Mouse (Mus musculus) urinary bladder, postnatal 14 days (tissue): ENCODE data around the gene Ndst2.

Experiments
- DNase-seq: peaks from one replicate; pipeline ENCODE4 v3.0.0; 2021; ENCODE audit warnings: low spot score

Ndst2 gene

DNA sequence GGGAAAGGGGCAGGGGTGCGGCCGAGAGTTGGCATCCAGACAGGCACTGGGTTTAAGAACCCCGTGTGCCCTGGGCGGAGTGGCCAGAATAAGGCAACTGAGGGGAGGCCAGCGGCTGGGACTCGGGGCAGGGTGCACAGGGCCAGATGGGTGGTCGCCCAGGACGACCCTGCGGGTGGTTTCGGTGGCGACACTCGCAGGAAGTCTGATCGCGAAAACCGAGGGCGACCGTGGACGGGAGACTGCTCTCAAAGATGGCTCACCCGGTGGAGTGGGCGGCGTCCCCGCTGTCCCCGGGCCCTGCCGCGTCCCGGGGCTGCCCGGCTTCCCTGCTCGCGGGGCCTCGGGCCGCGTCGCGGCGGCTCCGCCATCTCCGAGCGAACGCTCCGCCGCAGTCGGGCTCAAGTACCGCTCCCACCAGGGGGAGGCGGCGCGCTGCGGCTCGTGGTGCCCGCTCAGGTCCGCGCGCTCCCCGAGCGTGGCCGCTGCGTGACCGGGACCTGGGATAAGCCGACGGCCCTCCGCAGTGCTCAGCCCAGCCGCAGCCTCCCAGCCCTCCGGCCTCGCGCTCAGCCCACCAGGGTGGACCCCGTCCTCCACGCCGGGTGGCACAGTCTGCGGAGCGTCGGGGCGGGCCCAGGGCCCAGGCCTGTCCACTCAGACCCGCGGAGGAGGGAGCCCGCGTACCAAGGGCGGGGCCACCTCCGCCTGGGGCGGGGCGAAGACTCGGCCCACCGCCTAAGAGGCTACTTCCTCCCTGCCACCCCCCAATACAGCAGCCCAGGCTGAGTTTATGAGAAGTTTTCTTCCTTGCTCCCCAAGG lies at the start of gene Ndst2:
Gene Ndst2, minus strand, starts transcription at position 611 of the 823 bp plus-strand sequence.
- peak; percentile 88 for DNase-seq

DNA sequence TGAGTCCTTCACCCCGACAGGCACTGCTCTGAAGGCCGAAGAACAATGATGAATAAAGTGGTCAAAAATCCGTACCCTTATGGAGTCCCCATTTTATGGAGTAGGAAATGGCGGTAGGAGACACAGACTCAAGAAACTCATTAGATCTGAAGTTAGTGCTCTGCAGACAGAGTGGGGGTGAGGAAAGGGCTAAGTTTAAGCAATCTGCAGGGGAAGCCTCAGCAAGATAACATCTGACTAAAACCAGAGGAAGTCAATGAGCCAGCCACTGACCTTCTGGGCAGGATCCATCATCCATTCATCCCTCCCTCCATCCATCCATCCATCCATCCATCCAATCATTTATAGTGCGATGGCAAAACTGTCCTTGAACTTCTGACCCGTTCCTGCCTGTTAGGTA lies 49.2 kb upstream of the Ndst2 start:
- no peak for DNase-seq

DNA sequence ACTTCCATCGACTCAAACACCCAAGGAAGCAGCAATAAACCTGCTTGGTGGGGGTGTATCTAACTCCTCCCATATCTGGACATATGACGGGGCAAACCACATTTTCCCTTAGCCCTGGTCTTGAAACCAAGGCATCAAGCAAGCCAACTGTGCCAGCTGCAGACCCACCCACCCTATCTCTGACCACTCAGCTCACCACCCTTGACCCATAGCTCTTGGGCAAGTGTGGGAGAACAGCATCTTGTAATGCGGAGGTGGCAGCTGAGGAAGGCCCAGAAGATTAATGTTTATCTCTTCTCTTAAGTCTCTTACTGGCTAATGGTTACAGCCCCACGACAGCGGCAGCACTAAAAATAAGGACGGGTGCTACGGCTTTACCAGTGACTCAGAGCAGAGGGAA lies 48.5 kb upstream of the Ndst2 start:
- no peak for DNase-seq

DNA sequence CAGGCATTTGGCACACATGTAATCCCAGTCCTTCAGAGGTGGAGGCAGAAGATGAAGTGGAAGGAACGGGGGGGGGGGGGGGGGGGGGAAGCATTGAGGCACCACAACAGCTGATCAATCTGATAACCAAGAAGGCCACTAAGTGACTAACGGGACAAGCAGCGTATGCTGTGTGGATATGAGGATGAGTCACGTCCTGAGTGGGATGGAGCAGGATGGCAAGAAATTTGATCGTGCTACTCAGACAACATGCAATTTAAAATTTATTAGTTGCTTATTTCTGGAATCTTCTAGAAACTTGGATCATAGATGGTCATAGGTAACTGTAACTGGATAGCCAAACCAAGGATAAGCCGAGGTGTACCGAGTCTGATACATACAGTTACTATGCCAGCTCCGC lies 45.9 kb upstream of the Ndst2 start:
- DNase-seq = no peak

DNA sequence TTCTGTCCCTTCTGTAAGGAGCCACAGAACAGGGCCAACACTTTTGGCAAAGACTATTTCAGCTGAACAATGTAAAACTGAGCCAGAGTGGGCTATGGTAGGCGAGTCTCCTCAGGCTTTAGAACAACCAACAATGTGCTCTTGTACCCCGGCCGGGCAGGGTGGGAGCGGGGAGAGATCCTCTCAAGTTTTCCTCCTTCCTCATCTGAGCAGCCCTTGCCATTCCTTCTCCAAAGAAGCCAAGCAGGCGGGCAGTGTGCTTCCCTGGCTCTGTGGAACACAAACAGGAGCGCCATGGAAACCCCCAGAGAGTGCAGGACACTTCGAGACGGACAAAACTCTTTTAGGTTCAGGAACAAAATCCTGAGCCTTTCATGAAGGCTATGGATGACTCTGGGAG lies 44.1 kb upstream of the Ndst2 start:
- DNase-seq = no peak

DNA sequence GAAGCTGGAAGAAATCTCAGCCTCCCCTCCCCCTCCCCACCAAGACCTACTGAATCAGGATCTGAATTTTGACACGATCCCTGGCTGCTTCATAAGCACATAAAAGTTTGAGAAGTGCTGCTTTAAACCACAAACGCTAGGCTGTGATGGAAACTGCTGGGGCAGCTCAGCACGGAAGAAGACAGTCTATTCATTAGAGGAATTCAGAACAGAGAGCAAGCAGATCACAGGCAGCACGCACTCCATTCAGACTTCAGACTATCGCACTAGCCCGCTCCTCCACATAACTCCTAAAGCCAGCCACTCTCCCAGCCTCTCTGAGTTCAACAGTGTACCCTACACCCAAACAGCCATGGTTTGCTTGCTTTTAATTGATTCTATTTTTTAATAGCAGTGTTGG lies 41.3 kb upstream of the Ndst2 start:
- no peak for DNase-seq

DNA sequence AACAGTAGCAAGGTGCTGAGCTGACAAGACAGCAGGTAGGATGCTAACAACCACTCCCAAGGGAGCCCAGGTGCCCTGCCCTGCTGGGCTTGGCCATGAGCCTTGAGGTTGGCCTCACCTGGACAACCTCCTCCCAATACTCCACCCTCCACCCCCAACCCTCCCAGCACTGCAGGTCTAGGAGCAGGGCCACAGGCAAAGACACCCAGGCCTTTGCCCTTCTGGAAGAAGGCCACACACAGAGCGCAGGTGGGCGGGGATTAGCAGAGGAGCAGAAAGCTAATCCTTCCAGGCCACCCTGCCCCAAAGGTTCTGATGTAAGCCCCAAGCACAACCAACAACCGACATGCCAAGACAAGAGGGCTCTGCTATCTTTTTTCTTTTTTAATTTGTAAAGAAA lies 39.0 kb upstream of the Ndst2 start:
- no peak for DNase-seq

DNA sequence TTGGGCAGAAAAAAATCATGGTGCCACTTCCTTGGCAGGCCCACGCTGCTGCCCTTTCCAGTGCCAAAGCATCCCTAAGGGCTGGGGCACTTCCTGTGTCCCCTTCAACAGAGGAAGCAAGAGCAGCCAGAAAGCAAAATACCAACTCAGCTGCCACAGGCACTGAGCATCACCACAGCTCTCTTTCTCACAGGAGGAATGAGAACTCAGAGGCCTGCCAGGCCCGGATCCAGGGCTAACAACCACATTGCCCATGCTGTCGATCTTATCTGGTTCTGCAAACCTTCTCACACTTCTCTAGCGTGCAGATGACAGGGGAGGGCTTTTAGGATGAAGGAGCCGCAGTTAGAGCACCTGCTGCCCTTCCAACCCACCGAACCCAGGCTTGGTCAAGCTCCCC lies 38.4 kb upstream of the Ndst2 start:
- DNase-seq = no peak

DNA sequence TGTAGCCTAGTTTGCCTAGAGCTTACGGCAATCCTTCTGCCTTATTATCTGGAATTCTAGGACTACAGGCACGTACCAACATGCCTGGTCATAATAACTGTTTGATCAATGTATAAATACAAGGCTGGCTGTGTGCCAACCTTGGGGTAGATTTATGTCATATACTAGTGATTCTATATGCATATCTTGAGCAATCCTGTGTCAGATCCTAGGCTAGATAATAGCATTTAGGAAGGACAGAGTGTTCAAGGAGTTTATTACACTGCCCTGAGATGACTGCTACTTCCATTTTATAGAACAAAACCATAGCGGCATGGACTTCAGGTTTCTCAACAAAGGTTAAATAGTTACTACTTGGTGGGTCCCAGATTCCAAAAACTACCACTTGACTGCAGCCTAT lies 37.6 kb upstream of the Ndst2 start:
- peak; percentile 49 for DNase-seq

DNA sequence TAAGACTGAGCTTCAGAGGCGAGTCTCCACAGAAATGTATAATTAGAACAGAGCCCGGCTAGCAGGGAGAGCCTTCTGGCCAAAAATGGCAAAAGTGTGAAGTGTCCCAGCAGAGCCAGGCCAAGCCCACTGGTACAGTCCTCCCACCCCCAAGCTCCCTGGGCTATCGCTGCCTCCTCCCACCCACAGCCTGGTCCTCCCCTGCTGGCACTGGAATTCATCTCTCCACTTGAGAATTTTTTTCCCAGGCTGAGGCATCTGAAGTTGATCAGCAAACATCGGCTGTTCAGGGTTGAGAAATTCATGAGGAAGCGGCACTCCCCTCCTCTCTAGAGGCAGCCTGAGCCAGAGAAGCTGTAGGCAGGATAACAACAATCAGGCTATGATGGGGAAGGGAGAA lies 34.2 kb upstream of the Ndst2 start:
- peak; percentile 51 for DNase-seq

DNA sequence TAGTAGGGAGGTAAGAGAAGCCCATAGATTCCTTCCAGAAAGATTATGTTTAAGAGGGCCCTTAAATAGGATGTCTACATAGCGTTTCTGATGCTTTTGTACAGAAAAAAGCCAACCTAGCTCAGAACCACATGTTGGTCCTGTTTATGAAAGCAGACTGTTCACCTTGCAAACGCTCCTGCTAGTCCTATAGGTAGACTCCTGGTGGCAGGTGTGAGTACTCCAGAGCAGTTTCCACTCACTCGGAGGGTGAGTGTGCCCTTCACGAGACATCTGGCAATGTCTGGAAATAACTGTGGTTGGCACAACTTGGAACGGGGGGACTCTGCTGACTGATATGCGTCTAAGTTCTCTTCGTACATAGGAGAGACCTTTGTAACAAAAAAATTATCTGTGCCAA lies 33.6 kb upstream of the Ndst2 start:
- DNase-seq = no peak

DNA sequence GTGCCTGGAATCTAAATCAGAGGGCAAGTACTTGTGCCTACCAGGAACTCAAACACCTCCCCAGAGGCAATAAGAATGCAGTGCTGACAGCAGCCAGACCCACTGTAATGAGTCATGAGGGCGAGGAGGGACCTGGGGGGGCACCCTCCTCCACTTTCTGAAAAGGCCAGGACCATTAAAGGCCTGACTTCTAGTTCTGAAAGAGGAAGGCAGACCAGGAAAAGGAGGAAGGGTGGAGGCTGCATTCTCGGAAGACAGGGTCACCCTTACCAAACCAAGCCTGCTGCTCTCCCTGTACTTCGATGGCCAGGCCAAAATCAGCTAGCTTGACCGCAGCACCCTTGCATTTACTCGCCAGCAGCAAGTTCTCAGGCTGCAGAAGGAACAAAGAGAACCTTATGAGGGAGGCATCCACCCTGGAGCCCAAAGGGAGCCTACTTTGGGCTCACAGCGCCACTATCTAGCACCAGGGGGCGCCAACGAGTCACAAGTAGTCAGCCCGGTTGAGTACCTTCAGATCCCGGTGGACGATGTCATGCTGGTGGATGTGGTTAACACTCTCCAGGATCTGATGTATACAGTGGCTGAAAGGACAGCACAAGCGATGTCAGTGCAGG lies 31.4 kb upstream of the Ndst2 start:
- peak; percentile 91 for DNase-seq

DNA sequence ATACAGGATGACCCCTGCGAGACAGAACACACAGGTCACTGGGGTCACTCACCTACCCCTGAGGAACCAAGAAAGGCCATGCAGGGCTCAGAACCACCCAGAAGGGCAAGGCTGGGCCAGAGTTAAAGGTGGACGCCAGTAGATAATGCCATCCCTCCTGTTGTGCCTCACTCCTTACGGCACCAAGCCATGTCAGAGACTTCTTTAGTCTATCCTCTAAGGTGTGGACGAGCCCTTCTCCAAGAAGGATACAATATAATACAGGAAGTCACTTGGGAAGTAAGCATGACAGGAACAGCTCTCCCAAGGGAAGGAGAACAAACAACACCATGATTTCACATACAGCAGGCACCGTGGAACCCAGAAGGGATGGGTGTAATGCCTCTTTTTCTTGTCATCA lies 30.6 kb upstream of the Ndst2 start:
- no peak for DNase-seq

DNA sequence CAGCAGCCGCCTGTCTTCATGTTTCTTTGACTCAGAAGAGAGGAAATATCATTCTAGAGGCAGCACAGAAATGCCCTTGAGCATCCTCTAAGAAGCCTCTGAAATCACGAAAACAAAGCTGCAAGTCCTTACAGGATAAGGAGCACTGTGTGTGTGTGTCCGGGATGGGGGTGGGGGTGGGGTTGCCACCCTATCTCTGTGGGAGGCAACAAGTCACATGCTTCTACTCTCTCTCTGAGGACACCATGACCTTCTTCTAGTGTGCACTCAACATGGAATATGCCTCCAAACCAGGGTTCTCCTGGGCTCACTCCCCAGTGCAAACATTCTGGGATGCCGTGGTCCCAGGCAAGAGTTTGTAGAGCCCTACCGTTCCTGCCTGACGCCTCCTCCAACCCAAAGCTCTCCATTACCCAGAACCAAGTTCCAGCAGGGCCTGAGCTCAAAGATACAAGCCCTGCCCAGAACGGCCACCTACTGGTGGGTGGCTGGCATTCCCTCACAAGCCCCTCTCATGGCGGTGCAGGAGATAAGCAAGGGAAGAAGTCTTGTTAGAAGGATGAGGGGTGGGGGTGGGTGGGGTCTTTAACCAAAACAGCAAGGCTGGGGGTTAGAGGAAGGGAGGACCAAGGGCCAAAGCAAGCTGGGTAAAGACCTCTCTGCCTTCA lies 24.5 kb upstream of the Ndst2 start:
- DNase-seq = no peak

DNA sequence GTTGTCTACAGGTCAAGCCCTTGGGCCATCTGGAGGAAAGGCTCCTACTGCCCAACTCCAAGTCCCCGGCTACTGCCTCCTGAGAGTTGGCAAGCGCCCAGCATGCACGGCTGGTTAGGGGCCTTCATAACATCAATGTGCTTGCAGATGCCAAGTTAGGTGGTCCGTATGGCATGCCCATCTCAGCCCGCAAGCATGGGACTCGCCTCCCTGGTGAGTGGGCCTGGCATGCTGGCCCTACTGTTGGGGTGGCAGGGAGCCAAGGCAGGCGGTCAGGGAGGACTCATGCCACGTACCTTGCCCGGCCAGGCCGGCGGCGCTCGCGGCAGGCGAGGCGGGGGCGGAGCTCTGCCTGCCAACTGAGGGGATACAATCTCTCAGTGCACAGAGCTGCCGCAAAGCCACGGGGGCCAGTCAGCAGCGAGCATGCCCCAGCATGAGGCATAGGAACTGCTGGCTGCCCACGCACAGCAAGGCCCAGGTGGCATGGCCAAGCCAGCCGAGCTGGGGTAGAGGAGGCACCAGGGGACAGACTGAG lies 23.1 kb upstream of the Ndst2 start:
- peak; percentile 33 for DNase-seq

DNA sequence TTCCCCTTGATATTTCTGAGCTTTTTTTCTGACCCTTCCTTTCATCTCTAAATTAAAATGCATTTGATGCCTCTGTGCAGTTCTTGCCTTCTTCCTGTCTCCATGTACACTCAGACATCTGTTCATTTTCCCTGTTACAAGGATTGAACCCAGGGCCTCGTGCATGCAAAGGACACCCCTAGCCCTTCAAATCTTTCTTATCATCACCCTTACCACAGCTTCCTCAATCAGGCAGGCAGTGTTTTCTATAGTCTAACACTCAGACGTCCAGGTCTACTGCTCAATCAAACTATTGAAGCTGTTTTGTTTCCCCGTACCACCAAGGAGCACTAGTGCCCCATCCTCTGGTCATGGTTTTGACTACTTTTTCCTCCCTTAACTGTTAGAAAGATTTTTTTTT lies 19.4 kb upstream of the Ndst2 start:
- DNase-seq = no peak

DNA sequence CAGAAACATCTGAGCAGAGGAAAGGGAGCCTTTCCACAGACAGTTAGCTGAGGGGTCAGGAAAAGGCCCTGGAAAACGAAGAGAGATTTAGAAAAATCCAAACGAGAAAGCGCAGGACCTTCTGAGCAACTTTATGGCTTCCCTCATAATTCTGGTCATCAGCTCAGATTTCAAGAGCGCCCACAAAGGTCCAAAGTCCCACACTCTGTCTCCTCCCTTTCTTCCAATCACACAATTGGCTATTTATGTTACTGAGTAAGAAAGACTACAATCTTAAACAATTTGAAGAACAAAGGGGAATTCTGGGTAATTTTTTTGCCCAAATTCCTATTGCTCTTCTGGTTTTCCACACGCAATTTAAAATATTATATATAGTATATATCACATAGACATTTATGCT lies 16.1 kb upstream of the Ndst2 start:
- DNase-seq = no peak

DNA sequence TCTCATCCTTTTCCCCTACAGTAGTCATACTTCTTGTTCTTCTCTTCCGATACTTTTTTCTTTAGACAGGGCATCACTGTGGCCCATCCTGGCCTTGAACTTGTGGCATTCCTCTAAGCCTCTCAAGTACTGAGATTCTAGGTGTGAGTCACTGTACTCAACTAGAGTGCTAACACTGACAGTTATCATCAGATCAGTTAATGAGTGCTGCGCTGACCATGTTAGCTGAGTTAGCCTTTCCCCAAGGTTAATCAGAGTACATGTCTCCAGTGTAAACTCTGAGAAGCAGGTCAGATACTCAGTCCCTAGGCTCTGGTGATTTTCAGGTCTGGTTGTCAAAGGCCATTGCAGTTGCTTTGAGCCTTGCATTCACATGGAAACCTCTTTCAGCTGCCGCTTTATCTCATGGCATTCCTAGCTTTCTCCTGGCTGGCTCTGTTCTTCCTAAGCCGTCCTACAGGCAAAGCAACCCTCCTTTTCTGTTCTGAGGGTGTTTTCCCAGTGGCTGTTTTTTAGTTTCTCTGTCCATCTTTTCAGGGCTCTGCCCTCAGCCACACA lies 15.2 kb upstream of the Ndst2 start:
- no peak for DNase-seq

DNA sequence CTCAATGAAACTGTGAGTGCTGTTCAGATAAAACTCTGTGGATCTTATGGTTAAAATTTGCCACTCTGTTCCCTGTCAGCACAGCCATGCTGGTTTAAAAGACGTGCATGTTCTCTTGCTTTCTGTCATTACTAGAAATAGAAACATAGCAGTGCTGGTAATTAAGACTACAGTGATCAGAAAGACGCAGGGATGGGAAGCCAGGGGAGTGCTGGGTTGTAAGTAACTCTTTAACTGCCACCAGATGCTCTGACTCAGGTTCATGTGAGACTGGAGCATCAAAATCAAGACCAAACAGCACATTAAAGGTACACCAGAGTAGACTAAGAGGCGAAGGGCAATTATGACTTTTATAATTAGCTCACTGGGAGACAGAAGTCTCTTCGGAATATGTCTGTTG lies 14.0 kb upstream of the Ndst2 start:
- no peak for DNase-seq

DNA sequence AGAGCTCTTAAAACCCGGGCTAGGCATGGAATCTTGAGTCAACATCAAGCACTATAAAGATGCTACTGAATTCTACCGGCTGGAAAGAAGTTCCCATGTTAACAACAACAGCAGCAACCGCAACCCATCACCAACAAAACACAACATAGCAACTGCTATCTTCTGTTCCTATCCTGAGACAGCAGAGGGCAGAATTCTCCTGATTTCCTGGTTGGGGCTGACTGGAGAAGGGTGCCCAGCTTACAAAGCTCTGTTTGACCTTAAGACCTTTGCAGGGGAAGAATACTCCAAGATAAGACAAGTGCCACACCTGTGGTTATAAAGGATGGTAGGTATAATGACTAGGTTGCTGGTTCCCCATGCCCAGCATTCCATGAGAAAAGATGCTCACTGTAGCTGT lies 12.6 kb upstream of the Ndst2 start:
- DNase-seq = no peak

DNA sequence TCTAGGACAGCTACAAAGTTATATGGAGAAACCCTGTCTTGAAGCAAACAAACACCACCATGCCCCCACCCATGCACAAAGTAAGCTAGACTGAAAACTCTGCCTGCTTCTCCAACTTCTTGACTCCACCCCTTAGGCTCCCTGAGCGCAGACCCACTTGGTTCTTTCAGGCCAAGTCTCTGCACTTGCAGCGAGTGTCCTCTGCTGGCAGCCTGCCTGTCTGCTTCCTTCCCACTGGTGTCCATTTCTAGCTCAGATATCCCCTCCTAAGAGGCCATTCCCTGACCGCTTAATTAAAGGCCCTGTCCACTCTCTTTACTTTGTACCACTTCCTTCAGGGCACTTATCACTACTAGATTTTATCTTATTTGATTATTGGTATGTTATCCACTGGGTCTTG lies 9.3 kb upstream of the Ndst2 start:
- no peak for DNase-seq

DNA sequence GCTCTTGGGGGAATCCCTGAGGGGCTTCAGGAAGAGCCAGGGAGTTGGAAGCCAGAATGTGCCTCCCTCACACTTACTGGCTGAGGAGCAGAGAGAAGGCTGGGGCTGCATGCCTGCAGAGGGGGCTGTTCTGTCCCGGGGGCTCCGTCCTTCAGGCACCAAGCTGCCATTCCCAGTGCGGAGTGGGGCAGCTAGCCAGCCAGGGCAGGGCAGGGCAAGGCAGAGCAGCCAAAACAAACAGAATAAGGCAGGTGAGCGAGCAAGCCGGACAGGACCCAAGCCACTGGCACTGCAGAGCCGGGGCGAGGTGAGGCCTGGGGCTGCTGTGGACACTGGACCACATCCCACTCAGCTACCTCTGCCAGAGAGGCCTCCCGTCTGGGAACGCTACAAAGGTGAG lies 6.9 kb upstream of the Ndst2 start:
- DNase-seq = peak; percentile 55

DNA sequence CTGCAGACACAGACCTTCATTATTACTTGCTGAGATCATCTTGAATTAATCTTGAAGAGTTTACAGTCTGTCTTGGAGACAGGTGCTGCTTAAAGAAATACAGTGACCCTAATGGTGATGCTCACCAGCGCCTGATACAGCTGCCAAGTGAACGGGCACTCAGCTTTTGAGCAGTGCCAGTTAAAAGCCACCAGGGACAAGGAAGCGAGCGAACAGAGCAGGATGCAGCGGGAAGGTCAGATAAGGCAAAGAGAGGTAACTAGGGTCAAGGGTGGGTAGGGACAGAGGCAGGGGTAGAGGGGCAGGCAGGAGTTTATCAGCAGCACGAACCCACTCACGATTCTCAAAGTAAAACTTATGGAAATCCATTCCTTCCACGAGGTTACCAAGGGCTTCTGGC lies 4.1 kb upstream of the Ndst2 start:
- no peak for DNase-seq
